Mouse (Mus musculus) thymus, postnatal 36 days (tissue): ENCODE data around the gene Cd36.

Experiments used
- DNase-seq, 2 experiments: peaks; one replicate each; pipeline ENCODE4 v3.0.0; 2022; ENCODE audit warnings: mixed read lengths in 2 of 2

Gene Cd36

GRCm38 (mm10) chr5:17770328-17770727 is 118.3 kb downstream of the Cd36 start:
- DNase-seq = no peak

GRCm38 (mm10) chr5:17766006-17766677 is 122.5 kb downstream of the Cd36 start:
- DNase-seq = no peak

GRCm38 (mm10) chr5:17753471-17754005 is 135.1 kb downstream of the Cd36 start:
- no peak for DNase-seq

- no peak for DNase-seq
Observed at GRCm38 (mm10) chr5:17748293-17748692, 140.3 kb downstream of the Cd36 start.

GRCm38 (mm10) chr5:17747143-17747542 is 141.5 kb downstream of the Cd36 start:
- DNase-seq = no peak

GRCm38 (mm10) chr5:17746520-17746919 is 142.1 kb downstream of the Cd36 start:
- DNase-seq = no peak

GRCm38 (mm10) chr5:17739805-17740204 is 148.8 kb downstream of the Cd36 start:
- DNase-seq = no peak
